Mouse (Mus musculus): ENCODE measurements around the gene Pus7l.
A peak's percentile ranks its signal among the peaks of the same experiment; 100 is the strongest.

Gene Pus7l

GRCm38 (mm10) chr15:94543409-94544051 is at the start of gene Pus7l, which contains the start of gene Irak4:
TSS of gene Pus7l (minus strand) at chr15:94543547.
TSS of gene Irak4 (plus strand) at chr15:94543643.
- DNase-seq (ENCODE audit: low spot score): peak; percentile 89

GRCm38 (mm10) chr15:94591356-94591755 is 48.0 kb upstream of the Pus7l start:
- DNase-seq (ENCODE audit: low spot score): no peak

GRCm38 (mm10) chr15:94590083-94590482 is 46.7 kb upstream of the Pus7l start:
- no peak for DNase-seq (ENCODE audit: low spot score)

GRCm38 (mm10) chr15:94589219-94590075 is 46.1 kb upstream of the Pus7l start, which contains the start of gene Twf1:
TSS of gene Twf1 (minus strand) at chr15:94589889.
- DNase-seq (ENCODE audit: low spot score): peak; percentile 94

- no peak for DNase-seq (ENCODE audit: low spot score)
Measured at GRCm38 (mm10) chr15:94587826-94588715, 44.7 kb upstream of the Pus7l start.

- no peak for DNase-seq (ENCODE audit: low spot score)
Measured at GRCm38 (mm10) chr15:94584738-94585137, 41.4 kb upstream of the Pus7l start.

GRCm38 (mm10) chr15:94583153-94583552 is 39.8 kb upstream of the Pus7l start:
- DNase-seq (ENCODE audit: low spot score): no peak

- DNase-seq (ENCODE audit: low spot score): no peak
Measured at GRCm38 (mm10) chr15:94582000-94582593, 38.8 kb upstream of the Pus7l start.

- no peak for DNase-seq (ENCODE audit: low spot score)
Measured at GRCm38 (mm10) chr15:94574566-94575268, 31.4 kb upstream of the Pus7l start.

GRCm38 (mm10) chr15:94572746-94573145 is 29.4 kb upstream of the Pus7l start:
- DNase-seq (ENCODE audit: low spot score): no peak

- no peak for DNase-seq (ENCODE audit: low spot score)
Measured at GRCm38 (mm10) chr15:94571501-94571900, 28.2 kb upstream of the Pus7l start.

- DNase-seq (ENCODE audit: low spot score): no peak
Measured at GRCm38 (mm10) chr15:94568496-94569182, 25.3 kb upstream of the Pus7l start.

- no peak for DNase-seq (ENCODE audit: low spot score)
Measured at GRCm38 (mm10) chr15:94565854-94566253, 22.5 kb upstream of the Pus7l start.

GRCm38 (mm10) chr15:94564909-94565308 is 21.6 kb upstream of the Pus7l start:
- DNase-seq (ENCODE audit: low spot score): no peak

GRCm38 (mm10) chr15:94558895-94559656 is 15.7 kb upstream of the Pus7l start:
- no peak for DNase-seq (ENCODE audit: low spot score)

- DNase-seq (ENCODE audit: low spot score): peak; percentile 80
Measured at GRCm38 (mm10) chr15:94557442-94557841, 14.1 kb upstream of the Pus7l start.

GRCm38 (mm10) chr15:94553536-94553935 is 10.2 kb upstream of the Pus7l start:
- no peak for DNase-seq (ENCODE audit: low spot score)

GRCm38 (mm10) chr15:94544844-94545243 is 1.5 kb upstream of the Pus7l start:
- no peak for DNase-seq (ENCODE audit: low spot score)

GRCm38 (mm10) chr15:94544052-94544636 is 797 bp upstream of the Pus7l start:
- no peak for DNase-seq (ENCODE audit: low spot score)

Data from left cerebral cortex, adult 11 months (tissue).